Comparison of ENCODE assay signal across 7 mouse cellular contexts in genomic region chr5:145906937-145907336, GRCm38 (mm10). TPM values are rescaled to one million over a fixed set of nuclear protein-coding genes. Genes with fewer than 3 reads are reported as not detected.
DNase-seq lines count a peak whose midpoint lies in the region.
"Not testable (repeated sequence)": the region's sequence is repeated elsewhere in the genome, so short reads cannot be mapped to it uniquely, and the experiment has no call there.
"Had no signal": no experiment of that assay in that cellular context is flagged by ENCODE, and none has a peak within 500 bp of the region (broad histone marks: within the 10 kb centered on the region; RNA-seq: fewer than 3 reads in every experiment).

No protein-coding gene starts in this region.

- not testable (repeated sequence) for H3K4me1 ChIP-seq in ES-E14 (ENCODE audit: control insufficient read depth in 2 of 2, insufficient read depth in 2 of 2, low read length in 2 of 2, poor library complexity in 1 of 2)

- not testable (repeated sequence) for H3K36me3 ChIP-seq in ES-E14 (ENCODE audit: control insufficient read depth, insufficient read depth, low read length, poor library complexity, severe bottlenecking)

- in situ Hi-C loops in ES-E14 (cut with MboI; ENCODE audit: low sequenced_read_pairs in 2 of 2, unreplicated experiment in 2 of 2), result not testable (repeated sequence)

- not testable (repeated sequence) for H3K9me3 ChIP-seq in ES-E14 (ENCODE audit: control insufficient read depth, insufficient read depth, low read depth, low read length)

- not testable (repeated sequence) for H3K27ac ChIP-seq in ES-E14 (ENCODE audit: insufficient read depth, low read depth, low read length, poor library complexity, severe bottlenecking)

- H3K4me3 ChIP-seq in ES-E14 (ENCODE audit: insufficient read depth in 1 of 2, low read depth in 1 of 2, low read length in 2 of 2, poor library complexity in 1 of 2, severe bottlenecking in 1 of 2), result not testable (repeated sequence)

- H3K9ac ChIP-seq in ES-E14 (ENCODE audit: insufficient read depth, low read depth, low read length, poor library complexity, severe bottlenecking), result not testable (repeated sequence)

- DNase-seq in ES-CJ7 (ENCODE audit: low read depth, low spot score) (peak; percentile 84), ES-E14 (ENCODE audit: low read depth, low spot score) (peak; percentile 44), R1 (ENCODE audit: low read depth, low spot score) (peak; percentile 93), ZHBTc4 (ENCODE audit: low read depth, low spot score) (peak; percentile 89)

RNA-seq across cellular contexts. Expression of gene Cyp3a11, which starts 27.2 kb away (rescaled TPM):
- total RNA-seq in ES-E14 (2012; rRNA removed), result not detected in 2 replicates
- total RNA-seq: adrenal gland, adult 18-20 months; CH12.LX; MEL had no signal
